Mouse (Mus musculus): Measurements from ENCODE around the gene Arfgef3. TPM values are rescaled to one million over a fixed set of nuclear protein-coding genes. Genes with fewer than 3 reads are reported as not detected.
"Not testable (repeated sequence)": the region's sequence is repeated elsewhere in the genome, so short reads cannot be mapped to it uniquely, and the experiment has no call there.

Gene Arfgef3
- polyA plus RNA-seq, 1 experiment from 2014 or later: 1.8 TPM

DNA sequence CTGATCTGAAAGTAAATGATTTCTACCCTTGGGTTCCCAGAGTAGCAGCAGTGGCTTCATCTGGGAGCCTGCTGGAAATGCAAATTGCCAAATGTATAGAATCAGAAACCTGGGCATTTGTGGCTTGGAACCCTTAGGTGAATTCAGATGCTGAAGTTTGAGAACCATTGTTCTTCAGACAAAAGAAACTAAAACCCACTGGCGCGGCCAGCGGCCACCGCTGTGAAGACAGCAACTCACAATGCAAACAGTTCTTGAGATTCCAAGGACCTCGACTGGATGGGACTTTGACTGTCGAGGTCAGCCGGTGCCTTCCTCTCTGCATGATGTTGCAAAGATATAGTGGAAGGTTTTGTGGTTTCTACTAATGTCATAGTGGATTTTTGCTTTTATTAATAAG lies 159.6 kb downstream of the Arfgef3 start:
- Histone ChIP-seq H3K4me1 (ENCODE audit: control insufficient read depth, insufficient read depth, low read length) (no peaks in the 10 kb centered on the region), H3K9me3 (ENCODE audit: control insufficient read depth, low read length) (no peaks in the 10 kb centered on the region), H3K9ac (ENCODE audit: low read depth, low read length) (no peak overlapping the region), H3K27me3 (ENCODE audit: control insufficient read depth, insufficient read depth, low read length) (no peaks in the 10 kb centered on the region), H3K4me3 (ENCODE audit: low read length) (no peak overlapping the region), H3K36me3 (ENCODE audit: control insufficient read depth, insufficient read depth, low read length) (no peaks in the 10 kb centered on the region), H3K27ac (ENCODE audit: low read depth, low read length) (no peak overlapping the region), H3K4me2 (replicated peaks; ENCODE audit: low read depth, low read length) (no peak overlapping the region)
- 34% methylated on average over 7 of the region's 7 CpGs for WGBS
- ATAC-seq (ENCODE audit: low FRiP score, low TSS enrichment): no peak

DNA sequence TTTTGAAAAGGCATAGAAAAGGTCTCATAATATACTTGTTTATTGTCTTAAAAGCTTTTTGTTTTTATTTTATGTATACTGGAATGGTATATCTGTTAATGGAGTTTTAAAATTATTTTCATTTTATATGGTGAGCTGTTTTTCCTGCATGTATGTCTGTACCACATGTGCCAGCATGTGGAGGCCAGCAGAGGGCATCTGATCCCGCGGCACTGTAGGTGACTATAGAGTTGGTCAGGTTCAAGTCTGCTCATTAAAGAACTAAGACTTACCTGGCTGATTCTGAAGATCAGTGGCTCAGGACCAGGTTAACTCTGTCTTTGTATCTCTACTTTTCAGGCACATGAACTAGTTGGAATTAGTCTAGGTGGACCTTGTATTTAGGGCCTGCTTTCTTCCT lies 171.2 kb downstream of the Arfgef3 start:
- Histone ChIP-seq H3K9me3 (ENCODE audit: control insufficient read depth, low read length) (no peaks in the 10 kb centered on the region), H3K4me1 (ENCODE audit: control insufficient read depth, insufficient read depth, low read length) (no peaks in the 10 kb centered on the region), H3K27ac (ENCODE audit: low read depth, low read length) (no peak overlapping the region), H3K36me3 (ENCODE audit: control insufficient read depth, insufficient read depth, low read length) (no peaks in the 10 kb centered on the region), H3K27me3 (ENCODE audit: control insufficient read depth, insufficient read depth, low read length) (no peaks in the 10 kb centered on the region), H3K9ac (ENCODE audit: low read depth, low read length) (no peak overlapping the region), H3K4me2 (replicated peaks; ENCODE audit: low read depth, low read length) (no peak overlapping the region), H3K4me3 (ENCODE audit: low read length) (no peak overlapping the region)
- no peak for ATAC-seq (ENCODE audit: low FRiP score, low TSS enrichment)
- WGBS: 59% methylated on average over 2 of the region's 2 CpGs

- Histone ChIP-seq H3K4me3 (ENCODE audit: low read length) (no peak overlapping the region), H3K4me1 (ENCODE audit: control insufficient read depth, insufficient read depth, low read length) (no peaks in the 10 kb centered on the region), H3K4me2 (replicated peaks; ENCODE audit: low read depth, low read length) (no peak overlapping the region), H3K9me3 (ENCODE audit: control insufficient read depth, low read length) (no peaks in the 10 kb centered on the region), H3K36me3 (ENCODE audit: control insufficient read depth, insufficient read depth, low read length) (no peaks in the 10 kb centered on the region), H3K9ac (ENCODE audit: low read depth, low read length) (no peak overlapping the region), H3K27me3 (ENCODE audit: control insufficient read depth, insufficient read depth, low read length) (no peaks in the 10 kb centered on the region), H3K27ac (ENCODE audit: low read depth, low read length) (no peak overlapping the region)
- 8% methylated on average over 4 of the region's 4 CpGs for WGBS
- ATAC-seq (ENCODE audit: low FRiP score, low TSS enrichment): no peak
Observed at GRCm38 (mm10) chr10:18562940-18563339, 180.8 kb downstream of the Arfgef3 start.

DNA sequence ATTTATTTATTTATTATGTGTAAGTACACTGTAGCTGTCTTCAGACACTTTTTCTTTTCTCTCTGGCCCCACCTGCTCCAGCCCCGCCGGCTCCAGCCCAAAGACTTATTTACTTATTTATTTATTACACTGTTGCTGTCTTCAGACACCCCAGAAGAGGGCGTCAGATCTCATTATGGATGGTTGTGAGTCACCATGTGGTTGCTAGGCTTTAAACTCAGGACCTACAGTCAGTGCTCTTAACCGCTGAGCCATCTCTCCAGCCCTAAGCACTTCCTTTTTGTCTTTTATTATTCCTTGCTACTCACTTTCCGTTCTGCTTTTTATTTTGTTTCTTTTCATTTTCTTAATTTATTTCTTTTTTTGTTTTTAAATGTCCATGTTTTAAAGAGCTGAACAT lies 182.3 kb downstream of the Arfgef3 start:
- H3K27ac ChIP-seq (ENCODE audit: low read depth, low read length): no peak overlapping the region
- H3K4me3 ChIP-seq (ENCODE audit: low read length): no peak overlapping the region
- H3K9me3 ChIP-seq (ENCODE audit: control insufficient read depth, low read length): no peaks in the 10 kb centered on the region
- 49% methylated on average over 5 of the region's 5 CpGs for WGBS
- no peak overlapping the region for H3K9ac ChIP-seq (ENCODE audit: low read depth, low read length)
- ATAC-seq (ENCODE audit: low FRiP score, low TSS enrichment): no peak
- H3K4me2 ChIP-seq (replicated peaks; ENCODE audit: low read depth, low read length): no peak overlapping the region
- no peaks in the 10 kb centered on the region for H3K27me3 ChIP-seq (ENCODE audit: control insufficient read depth, insufficient read depth, low read length)
- H3K4me1 ChIP-seq (ENCODE audit: control insufficient read depth, insufficient read depth, low read length): no peaks in the 10 kb centered on the region
- H3K36me3 ChIP-seq (ENCODE audit: control insufficient read depth, insufficient read depth, low read length): no peaks in the 10 kb centered on the region

DNA sequence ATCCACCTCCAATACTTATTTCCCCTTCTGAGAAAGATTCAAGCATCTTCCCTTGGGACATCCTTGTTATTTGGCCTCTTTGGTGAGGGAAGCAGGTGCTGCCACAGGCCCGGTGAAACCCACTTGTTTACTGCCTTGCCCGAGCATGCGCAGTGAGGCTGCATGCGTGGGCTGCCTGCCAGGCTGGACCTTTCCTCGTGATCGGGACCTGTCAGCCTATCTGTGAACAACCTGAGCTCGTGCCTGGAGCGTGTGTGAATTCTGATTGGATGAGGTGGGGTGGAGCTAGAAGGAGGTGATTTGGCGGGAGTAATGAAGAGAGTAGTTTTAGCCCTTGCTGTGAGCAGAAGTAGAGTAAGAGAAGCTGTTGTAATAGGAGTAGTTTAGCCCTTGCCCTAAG lies 184.7 kb downstream of the Arfgef3 start:
- WGBS: 83% methylated on average over 9 of the region's 9 CpGs
- H3K36me3 ChIP-seq (ENCODE audit: control insufficient read depth, insufficient read depth, low read length); ATAC-seq (ENCODE audit: low FRiP score, low TSS enrichment); H3K27me3 ChIP-seq (ENCODE audit: control insufficient read depth, insufficient read depth, low read length); H3K9me3 ChIP-seq (ENCODE audit: control insufficient read depth, low read length); H3K27ac ChIP-seq (ENCODE audit: low read depth, low read length); H3K9ac ChIP-seq (ENCODE audit: low read depth, low read length); H3K4me3 ChIP-seq (ENCODE audit: low read length); H3K4me1 ChIP-seq (ENCODE audit: control insufficient read depth, insufficient read depth, low read length); H3K4me2 ChIP-seq (replicated peaks; ENCODE audit: low read depth, low read length): not testable (repeated sequence)

- peak overlapping the region; percentile 36 for H3K4me3 ChIP-seq (ENCODE audit: low read length)
Observed at GRCm38 (mm10) chr10:18549321-18550216, 194.2 kb downstream of the Arfgef3 start.

GRCm38 (mm10) chr10:18547381-18547780 lies 196.4 kb downstream of the Arfgef3 start:
- Histone ChIP-seq H3K4me2 (replicated peaks; ENCODE audit: low read depth, low read length) (no peak overlapping the region), H3K9me3 (ENCODE audit: control insufficient read depth, low read length) (no peaks in the 10 kb centered on the region), H3K36me3 (ENCODE audit: control insufficient read depth, insufficient read depth, low read length) (no peaks in the 10 kb centered on the region), H3K4me1 (ENCODE audit: control insufficient read depth, insufficient read depth, low read length) (no peaks in the 10 kb centered on the region), H3K27me3 (ENCODE audit: control insufficient read depth, insufficient read depth, low read length) (no peaks in the 10 kb centered on the region), H3K9ac (ENCODE audit: low read depth, low read length) (no peak overlapping the region), H3K27ac (ENCODE audit: low read depth, low read length) (no peak overlapping the region), H3K4me3 (ENCODE audit: low read length) (no peak overlapping the region)
- 84% methylated on average over 4 of the region's 4 CpGs for WGBS
- ATAC-seq (ENCODE audit: low FRiP score, low TSS enrichment): no peak

More at GRCm38 (mm10) chr10:18549321-18550216, 194.2 kb downstream of the Arfgef3 start:
- Histone ChIP-seq H3K4me2 (replicated peaks; ENCODE audit: low read depth, low read length) (peak overlapping the region; percentile 68), H3K4me1 (ENCODE audit: control insufficient read depth, insufficient read depth, low read length) (no peaks in the 10 kb centered on the region), H3K36me3 (ENCODE audit: control insufficient read depth, insufficient read depth, low read length) (no peaks in the 10 kb centered on the region), H3K27ac (ENCODE audit: low read depth, low read length) (no peak overlapping the region), H3K27me3 (ENCODE audit: control insufficient read depth, insufficient read depth, low read length) (no peaks in the 10 kb centered on the region), H3K9me3 (ENCODE audit: control insufficient read depth, low read length) (no peaks in the 10 kb centered on the region), H3K9ac (ENCODE audit: low read depth, low read length) (peak overlapping the region; percentile 28; the same call in 1 of the 2 replicates)
- WGBS: 2% methylated on average over 33 of the region's 35 CpGs
- peak; percentile 53; the same call in 1 of the 2 replicates for ATAC-seq (ENCODE audit: low FRiP score, low TSS enrichment)

- ATAC-seq (ENCODE audit: low FRiP score, low TSS enrichment): peak; percentile 92
- H3K9ac ChIP-seq (ENCODE audit: low read depth, low read length): peak within 1 kb of the TSS; percentile 55
- no peak within 1 kb of the TSS; the same call in 1 of the 2 replicates for H3K27ac ChIP-seq (ENCODE audit: low read depth, low read length)
- no peaks in the 10 kb centered on the region for H3K4me1 ChIP-seq (ENCODE audit: control insufficient read depth, insufficient read depth, low read length)
- no peaks in the 10 kb centered on the region for H3K9me3 ChIP-seq (ENCODE audit: control insufficient read depth, low read length)
- H3K4me2 ChIP-seq (replicated peaks; ENCODE audit: low read depth, low read length): peak within 1 kb of the TSS; percentile 85
- no peaks in the 10 kb centered on the region for H3K27me3 ChIP-seq (ENCODE audit: control insufficient read depth, insufficient read depth, low read length)
- peak within 1 kb of the TSS; percentile 58 for H3K4me3 ChIP-seq (ENCODE audit: low read length)
- 0% methylated on average over 22 of the region's 22 CpGs for WGBS
- no peaks in the 10 kb centered on the region for H3K36me3 ChIP-seq (ENCODE audit: control insufficient read depth, insufficient read depth, low read length)
Observed at GRCm38 (mm10) chr10:18545813-18546235, 197.9 kb downstream of the Arfgef3 start, which contains the start of gene Hebp2. Gene Hebp2, minus strand, starts transcription at chr10:18546076.

DNA sequence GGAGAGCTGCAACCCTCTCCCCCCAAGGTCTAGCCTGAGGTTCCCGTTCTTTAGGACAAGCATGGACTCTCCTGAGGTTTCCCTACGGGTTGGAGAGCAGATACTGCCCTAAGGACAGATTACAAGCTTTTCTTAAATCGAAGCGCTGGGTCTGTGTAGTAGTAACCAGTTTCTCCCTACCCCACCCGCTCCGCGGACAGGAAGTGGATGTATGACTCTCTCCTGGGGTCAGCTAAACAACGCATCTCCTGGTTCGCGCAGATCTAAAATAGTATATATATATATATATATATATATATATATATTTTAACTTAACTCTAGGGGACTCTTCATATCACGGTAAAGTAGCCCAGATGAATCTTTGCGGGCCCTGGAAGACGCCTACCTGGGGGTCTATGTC lies 198.4 kb downstream of the Arfgef3 start:
- no peak overlapping the region for H3K27ac ChIP-seq (ENCODE audit: low read depth, low read length)
- no peaks in the 10 kb centered on the region for H3K9me3 ChIP-seq (ENCODE audit: control insufficient read depth, low read length)
- H3K9ac ChIP-seq (ENCODE audit: low read depth, low read length): peak overlapping the region; percentile 55; the same call in 1 of the 2 replicates
- H3K36me3 ChIP-seq (ENCODE audit: control insufficient read depth, insufficient read depth, low read length): no peaks in the 10 kb centered on the region
- H3K4me3 ChIP-seq (ENCODE audit: low read length): peak overlapping the region; percentile 58
- H3K4me2 ChIP-seq (replicated peaks; ENCODE audit: low read depth, low read length): peak overlapping the region; percentile 85
- H3K4me1 ChIP-seq (ENCODE audit: control insufficient read depth, insufficient read depth, low read length): no peaks in the 10 kb centered on the region
- 6% methylated on average over 13 of the region's 13 CpGs for WGBS
- H3K27me3 ChIP-seq (ENCODE audit: control insufficient read depth, insufficient read depth, low read length): no peaks in the 10 kb centered on the region
- no peak; the same call in 1 of the 2 replicates for ATAC-seq (ENCODE audit: low FRiP score, low TSS enrichment)
